In genomic region chr10:75115240-75115639, GRCm38 (mm10) we compare ENCODE assay signal across 25 mouse cellular contexts. TPM values are rescaled to one million over a fixed set of nuclear protein-coding genes. Genes with fewer than 3 reads are reported as not detected.
DNase-seq lines count a peak whose midpoint lies in the region; ATAC-seq and TF ChIP-seq lines count a peak whose summit lies in the region.
"Had no signal": no experiment of that assay in that cellular context is flagged by ENCODE, and none has a peak within 500 bp of the region (broad histone marks: within the 10 kb centered on the region; RNA-seq: fewer than 3 reads in every experiment).

No protein-coding gene starts in this region.

- no peak for ATAC-seq in embryonic facial prominence, embryonic 13.5 days (ENCODE audit: insufficient number of reproducible peaks, insufficient read depth, low FRiP score, low TSS enrichment, low read depth)
- peak; percentile 36; the same call in 1 of the 2 replicates for ATAC-seq in lung, embryonic 15.5 days (ENCODE audit: borderline replicate concordance, extremely low read depth, low FRiP score, low TSS enrichment)
- peak; percentile 12; the same call in 1 of the 2 replicates for ATAC-seq in stomach, postnatal 0 days (ENCODE audit: low FRiP score, low TSS enrichment)
- ATAC-seq: forebrain, embryonic 14.5 days; liver, embryonic 12.5 days; midbrain, embryonic 16.5 days had no signal

- peak overlapping the region; percentile 75 for H3K27ac ChIP-seq in embryonic facial prominence, embryonic 13.5 days
- H3K27ac ChIP-seq in embryonic facial prominence, embryonic 10.5 days (replicated peaks), result no peak overlapping the region
- no peak overlapping the region for H3K27ac ChIP-seq in lung, embryonic 15.5 days
- H3K27ac ChIP-seq in embryonic fibroblast, embryonic 13.5 days (ENCODE audit: insufficient read depth, low read length), result peak overlapping the region; percentile 14; the same call in 1 of the 2 replicates
- H3K27ac ChIP-seq in stomach, postnatal 0 days (replicated peaks), result peak overlapping the region; percentile 59
- H3K27ac ChIP-seq: heart, embryonic 13.5 days; hindbrain, embryonic 14.5 days; left cerebral cortex, adult 2 months; liver, embryonic 12.5 days had no signal

- no peak overlapping the region for H3K9ac ChIP-seq in embryonic facial prominence, embryonic 13.5 days
- no peak overlapping the region for H3K9ac ChIP-seq in lung, embryonic 15.5 days
- H3K9ac ChIP-seq in stomach, postnatal 0 days (ENCODE audit: low read length), result no peak overlapping the region
- H3K9ac ChIP-seq: heart, embryonic 13.5 days; hindbrain, embryonic 14.5 days; liver, embryonic 12.5 days had no signal

- TF ChIP-seq EP300 in stomach, postnatal 0 days (optimal IDR thresholded peaks at IDR 0.05), result no peak

- no peak overlapping the region for H3K4me3 ChIP-seq in embryonic facial prominence, embryonic 13.5 days
- H3K4me3 ChIP-seq in embryonic facial prominence, embryonic 10.5 days, result no peak overlapping the region
- H3K4me3 ChIP-seq in lung, embryonic 15.5 days, result no peak overlapping the region
- no peak overlapping the region for H3K4me3 ChIP-seq in embryonic fibroblast, embryonic 13.5 days (ENCODE audit: insufficient read depth, low read length)
- H3K4me3 ChIP-seq in stomach, postnatal 0 days (ENCODE audit: low read depth, low read length), result no peak overlapping the region
- H3K4me3 ChIP-seq: heart, embryonic 13.5 days; left cerebral cortex, adult 2 months; liver, embryonic 12.5 days had no signal

- TF ChIP-seq CTCF in embryonic fibroblast, embryonic 13.5 days (IDR thresholded peaks at IDR 0.05; ENCODE audit: borderline replicate concordance, insufficient read depth, low read length), result no peak
- no peak for TF ChIP-seq CTCF in stomach, postnatal 0 days (IDR thresholded peaks at IDR 0.05; ENCODE audit: low read depth)

- no peaks in the 10 kb centered on the region for H3K27me3 ChIP-seq in embryonic facial prominence, embryonic 13.5 days
- no peaks in the 10 kb centered on the region for H3K27me3 ChIP-seq in embryonic facial prominence, embryonic 10.5 days (replicated peaks; ENCODE audit: low read depth, poor library complexity, severe bottlenecking)
- H3K27me3 ChIP-seq in lung, embryonic 15.5 days, result no peaks in the 10 kb centered on the region
- no peaks in the 10 kb centered on the region for H3K27me3 ChIP-seq in stomach, postnatal 0 days (ENCODE audit: control insufficient read depth, insufficient read depth, low read length)
- H3K27me3 ChIP-seq: heart, embryonic 13.5 days; liver, embryonic 12.5 days had no signal

- H3K36me3 ChIP-seq in embryonic facial prominence, embryonic 13.5 days, result no peaks in the 10 kb centered on the region
- H3K36me3 ChIP-seq in embryonic facial prominence, embryonic 10.5 days (replicated peaks), result peaks cover 9% of the 10 kb centered on the region; the same call in 1 of the 2 replicates
- H3K36me3 ChIP-seq in lung, embryonic 15.5 days, result no peaks in the 10 kb centered on the region
- no peaks in the 10 kb centered on the region for H3K36me3 ChIP-seq in stomach, postnatal 0 days (ENCODE audit: control insufficient read depth, insufficient read depth, low read length)
- H3K36me3 ChIP-seq: heart, embryonic 13.5 days; liver, embryonic 12.5 days had no signal

- no peak overlapping the region for H3K4me2 ChIP-seq in embryonic facial prominence, embryonic 13.5 days
- no peak overlapping the region for H3K4me2 ChIP-seq in lung, embryonic 15.5 days
- H3K4me2 ChIP-seq in stomach, postnatal 0 days (replicated peaks; ENCODE audit: low read depth), result no peak overlapping the region
- H3K4me2 ChIP-seq: heart, embryonic 13.5 days; hindbrain, embryonic 14.5 days; liver, embryonic 12.5 days had no signal

- DNase-seq in embryonic facial prominence, embryonic 10.5 days (ENCODE audit: low spot score), result no peak
- no peak for DNase-seq in lung, postnatal 4 days
- DNase-seq in stomach, postnatal 0 days (ENCODE audit: low spot score), result no peak
- no peak for DNase-seq in right cerebral cortex, postnatal 36 days (ENCODE audit: low spot score in 2 of 2)
- DNase-seq in right cerebral cortex, adult 18-20 months, result no peak
- DNase-seq: adrenal gland, postnatal 14 days; cerebellum, adult 11-12 months; cerebellum, postnatal 25 days; gastrocnemius, postnatal 10 days; heart, adult 11 months; heart, postnatal 36 days; kidney, adult 18-20 months; kidney, postnatal 25 days; left cerebral cortex, postnatal 4 days; lung, postnatal 10 days; thymus, adult 18-20 months had no signal

- H3K9me3 ChIP-seq in embryonic facial prominence, embryonic 13.5 days, result no peaks in the 10 kb centered on the region
- no peaks in the 10 kb centered on the region for H3K9me3 ChIP-seq in embryonic facial prominence, embryonic 10.5 days
- no peaks in the 10 kb centered on the region for H3K9me3 ChIP-seq in lung, embryonic 15.5 days
- no peaks in the 10 kb centered on the region for H3K9me3 ChIP-seq in stomach, postnatal 0 days (ENCODE audit: control insufficient read depth, low read length)
- H3K9me3 ChIP-seq: heart, embryonic 13.5 days; liver, embryonic 12.5 days had no signal

- 70% methylated on average over 5 of the region's 5 CpGs for WGBS in embryonic facial prominence, embryonic 13.5 days
- 87% methylated on average over 5 of the region's 5 CpGs for WGBS in embryonic facial prominence, embryonic 10.5 days
- 61% methylated on average over 5 of the region's 5 CpGs for WGBS in lung, embryonic 15.5 days
- 48% methylated on average over 5 of the region's 5 CpGs for WGBS in stomach, postnatal 0 days

- H3K4me1 ChIP-seq in embryonic facial prominence, embryonic 13.5 days, result peaks cover 76% of the 10 kb centered on the region
- H3K4me1 ChIP-seq in embryonic facial prominence, embryonic 10.5 days, result peaks cover 33% of the 10 kb centered on the region
- H3K4me1 ChIP-seq in lung, embryonic 15.5 days, result peaks cover 30% of the 10 kb centered on the region
- peaks cover 20% of the 10 kb centered on the region for H3K4me1 ChIP-seq in embryonic fibroblast, embryonic 13.5 days (ENCODE audit: control insufficient read depth, insufficient read depth, low read length)
- peaks cover 18% of the 10 kb centered on the region; the same call in 1 of the 2 replicates for H3K4me1 ChIP-seq in stomach, postnatal 0 days (replicated peaks; ENCODE audit: control insufficient read depth, insufficient read depth)

- no peak for TF ChIP-seq POLR2A in embryonic fibroblast, embryonic 13.5 days (IDR thresholded peaks at IDR 0.05; ENCODE audit: low read depth, low read length)

RNA-seq across cellular contexts. Expression of gene Bcr, which starts 54.8 kb away (rescaled TPM):
- polyA plus RNA-seq in embryonic facial prominence, embryonic 13.5 days (2015; fragmentation: Nextera tagmentation; extraction: Ambion mirVana), result 9.5 and 10.6 TPM in 2 replicates
- polyA plus RNA-seq in embryonic facial prominence, embryonic 10.5 days (2016; fragmentation: Nextera tagmentation; extraction: Ambion mirVana), result 8.1 and 9.1 TPM in 2 replicates
- 8.6 and 8.9 TPM in 2 replicates for polyA plus RNA-seq in lung, embryonic 15.5 days (2015; fragmentation: Nextera tagmentation; extraction: Ambion mirVana)
- 15.1 and 21.0 TPM in 2 replicates for polyA plus RNA-seq in embryonic fibroblast, embryonic 13.5 days (2011; ENCODE audit: insufficient read length, low read depth, missing spikeins)
- polyA plus RNA-seq in stomach, postnatal 0 days (2015; fragmentation: Nextera tagmentation; extraction: Ambion mirVana), result 4.5 and 4.7 TPM in 2 replicates

Comparison
In these comparisons a context has a peak if more than half of its experiments do, and no peak if none do; other contexts are left out.
1. H3K27ac ChIP-seq: peak in embryonic facial prominence, embryonic 13.5 days (single experiment), embryonic fibroblast, embryonic 13.5 days (single experiment) and stomach, postnatal 0 days (single experiment); none in embryonic facial prominence, embryonic 10.5 days (single experiment) and lung, embryonic 15.5 days (single experiment).